Mouse (Mus musculus): ENCODE measurements around the gene Zcwpw1.
"Not testable (repeated sequence)": the region's sequence is repeated elsewhere in the genome, so short reads cannot be mapped to it uniquely, and the experiment has no call there.

Gene Zcwpw1

DNA sequence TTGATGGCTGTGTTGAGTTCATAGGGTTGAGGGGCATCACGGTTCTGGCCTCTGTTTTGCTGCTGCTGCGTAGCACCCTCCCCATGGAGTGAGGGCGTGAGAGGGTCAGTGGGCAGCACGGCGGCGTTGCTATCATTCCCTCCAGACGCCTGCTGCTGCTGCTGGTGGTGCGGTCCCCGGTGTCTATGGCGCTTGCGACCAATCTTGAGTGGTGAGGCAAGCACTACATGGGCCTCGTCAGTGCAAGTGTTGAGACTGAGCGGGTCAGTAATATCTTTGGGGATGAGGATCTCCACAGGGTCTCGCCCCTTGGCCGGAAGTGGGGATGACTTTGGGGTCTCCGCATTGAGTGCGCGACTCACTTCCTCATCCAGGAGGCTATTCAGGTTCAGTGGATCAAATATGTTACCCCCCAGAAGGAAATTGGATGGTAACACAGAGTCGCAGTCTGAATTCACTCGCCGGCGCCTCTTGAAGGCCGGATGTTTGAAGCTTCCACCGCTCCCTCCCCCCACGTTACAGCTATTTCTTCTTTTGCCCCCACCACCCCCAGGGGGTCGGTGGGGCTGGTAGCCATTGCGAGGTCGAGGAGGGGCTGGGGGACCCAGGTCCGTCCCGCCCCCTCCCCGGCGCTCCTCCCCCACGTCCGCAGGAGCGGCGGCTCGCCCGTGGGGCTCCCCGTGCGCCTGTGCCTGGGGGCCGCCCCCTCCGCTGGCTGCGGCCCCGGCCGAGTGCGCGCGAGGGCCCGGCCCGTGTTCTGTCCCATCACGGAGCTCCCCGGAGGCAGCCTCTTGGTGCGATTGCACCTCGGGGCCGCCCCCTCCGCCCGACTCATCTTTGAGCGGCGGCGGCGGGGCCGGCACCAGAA, 2.2 kb upstream of the Zcwpw1 start:
- peak; percentile 63 for DNase-seq

GRCm38 (mm10) chr5:137786109-137786942, 1.3 kb upstream of the Zcwpw1 start:
- peak; percentile 100 for DNase-seq

DNA sequence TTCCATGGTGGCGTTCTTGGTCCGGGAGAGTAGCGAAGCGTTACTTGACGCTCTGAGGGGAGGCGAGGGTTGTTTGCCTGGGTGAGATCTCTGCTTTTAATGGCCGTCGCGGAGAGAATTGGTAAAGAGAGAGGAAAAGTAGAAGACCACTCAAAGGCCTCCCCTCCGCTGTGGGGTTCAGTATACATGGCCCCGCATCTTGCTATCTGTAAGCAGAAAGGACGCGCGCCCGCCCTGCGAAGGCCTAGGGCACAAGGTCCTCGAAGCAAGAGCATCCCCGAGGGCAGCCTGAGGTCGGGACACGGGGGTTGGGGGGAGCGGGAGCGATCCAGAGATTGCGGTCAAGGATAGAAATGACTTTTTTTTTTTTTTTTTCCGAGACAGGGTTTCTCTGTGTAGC, 573 bp downstream of the Zcwpw1 start:
- DNase-seq, result peak; percentile 11

GRCm38 (mm10) chr5:137788946-137789531, 1.4 kb downstream of the Zcwpw1 start:
- no peak for DNase-seq

- DNase-seq, result no peak
Measured at GRCm38 (mm10) chr5:137791553-137791952, 4.0 kb downstream of the Zcwpw1 start.

GRCm38 (mm10) chr5:137796606-137797005, 9.0 kb downstream of the Zcwpw1 start:
- no peak for DNase-seq

- no peak for DNase-seq
Measured at GRCm38 (mm10) chr5:137800917-137801316, 13.3 kb downstream of the Zcwpw1 start.

GRCm38 (mm10) chr5:137806158-137806557, 18.6 kb downstream of the Zcwpw1 start:
- no peak for DNase-seq

DNA sequence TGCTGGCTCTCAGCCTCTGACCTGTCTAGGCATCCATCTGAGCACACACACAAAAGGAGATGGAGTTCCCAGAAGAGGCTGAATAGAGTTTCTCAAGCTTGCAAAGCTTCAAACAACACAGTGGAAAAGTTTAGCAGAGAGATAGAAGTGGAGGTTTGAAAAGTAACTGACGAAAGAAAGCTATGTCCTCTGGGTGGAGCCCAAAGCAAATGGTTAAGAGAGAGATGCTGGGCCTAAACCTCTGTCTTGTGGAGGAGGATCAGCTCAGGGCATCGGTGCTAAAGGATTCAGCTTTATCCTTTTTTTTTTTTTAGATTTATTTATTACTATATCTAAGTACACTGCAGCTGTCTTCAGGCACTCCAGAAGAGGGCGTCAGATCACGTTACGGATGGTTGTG, 20.7 kb downstream of the Zcwpw1 start:
- DNase-seq, result no peak

DNA sequence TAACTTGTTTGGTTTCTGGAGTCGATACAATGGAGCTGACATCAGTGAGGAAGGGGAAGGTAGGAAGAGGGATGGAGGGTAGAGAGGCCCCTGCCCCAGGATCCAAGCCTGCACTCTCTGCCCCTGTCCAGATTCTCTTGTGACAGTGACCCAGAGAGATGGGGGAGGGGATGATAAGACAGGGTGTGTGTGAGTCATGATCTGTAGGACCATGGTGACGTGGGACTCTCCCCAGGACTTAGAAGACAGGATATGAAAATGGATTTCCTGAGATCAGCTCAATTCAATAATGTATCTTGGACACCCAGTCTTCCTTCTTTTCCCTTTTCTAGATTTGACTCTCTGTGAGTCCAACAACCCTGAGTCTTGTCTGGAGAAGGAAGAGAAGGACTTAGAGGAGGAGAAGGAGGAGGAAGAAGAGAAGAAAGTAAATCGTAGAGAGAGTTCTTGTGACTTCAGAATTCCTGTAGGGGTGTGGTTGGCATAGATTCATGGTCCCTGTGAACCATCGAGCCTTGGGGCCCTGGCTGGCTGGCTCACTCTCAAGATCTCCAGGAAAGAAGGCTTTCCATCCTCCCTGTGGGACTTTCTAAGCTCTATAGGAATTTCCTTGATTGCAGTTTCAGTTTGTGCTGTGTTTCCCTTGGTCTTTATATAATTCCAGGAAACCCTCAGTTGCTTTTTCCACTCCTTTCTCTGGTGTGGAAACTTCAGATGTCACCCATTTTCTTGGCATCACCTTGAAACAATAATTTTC, 30.0 kb downstream of the Zcwpw1 start:
- no peak for DNase-seq

DNA sequence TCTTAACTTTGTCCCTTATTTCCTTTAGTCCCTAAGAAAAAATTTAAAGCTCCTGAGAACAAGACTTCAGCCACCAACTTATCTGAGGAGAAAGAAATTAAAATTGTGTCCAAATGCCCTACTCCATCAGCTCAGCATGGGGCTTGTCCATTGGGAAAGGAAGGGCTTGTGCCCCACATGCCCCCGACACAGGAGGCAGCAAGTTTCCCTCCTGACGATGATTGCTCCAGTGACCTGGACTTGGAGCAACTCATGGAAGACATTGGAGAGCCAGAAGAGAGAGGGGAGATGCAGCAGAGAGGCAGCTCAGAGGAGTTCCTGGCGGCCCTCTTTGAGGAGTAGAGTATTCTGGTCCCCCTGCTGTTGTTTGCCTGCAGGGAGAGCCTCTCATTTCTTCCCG, 34.5 kb downstream of the Zcwpw1 start:
- DNase-seq, result no peak

- DNase-seq, result no peak
Measured at GRCm38 (mm10) chr5:137822602-137823001, 35.0 kb downstream of the Zcwpw1 start.

GRCm38 (mm10) chr5:137823455-137824045, 36.0 kb downstream of the Zcwpw1 start:
- DNase-seq, result no peak

DNA sequence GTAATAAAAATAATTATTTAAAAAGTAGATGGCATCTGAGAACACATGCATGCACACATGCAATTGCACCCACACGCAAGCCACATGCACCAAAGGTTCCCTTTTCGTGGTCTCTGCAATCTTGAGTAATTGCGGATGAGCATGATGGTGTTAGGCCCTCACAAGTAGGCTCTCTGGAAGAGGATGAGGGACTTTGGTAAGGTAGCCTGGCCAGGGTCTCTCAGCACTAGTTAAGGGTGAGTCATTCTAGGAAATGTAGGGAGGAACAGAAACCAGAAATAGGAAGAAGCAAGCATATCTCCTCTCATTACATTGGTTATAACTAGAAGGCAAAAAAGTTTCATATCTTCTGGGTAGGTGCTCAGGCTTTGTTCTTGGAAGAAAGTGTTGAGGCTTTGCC, 37.4 kb downstream of the Zcwpw1 start:
- DNase-seq, result no peak

DNA sequence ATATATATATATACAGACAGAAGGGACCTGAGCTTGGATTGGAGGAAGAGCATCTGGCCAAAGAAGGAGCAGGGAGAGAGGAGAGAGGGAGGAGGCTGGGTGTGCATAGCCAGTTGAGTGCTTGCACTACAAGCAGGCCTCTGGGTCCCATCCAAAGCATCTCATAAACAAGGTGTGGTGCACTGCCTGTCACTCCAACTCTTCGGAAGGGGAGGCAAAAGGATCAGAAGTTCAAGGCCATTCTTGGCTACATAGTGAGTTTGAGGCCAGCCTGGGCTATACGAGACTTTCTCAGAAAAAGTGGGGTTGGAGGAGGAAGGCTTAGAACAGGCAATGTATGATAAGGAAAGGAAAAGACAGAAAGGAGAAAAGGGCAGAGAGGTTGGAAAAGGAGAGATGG, 38.4 kb downstream of the Zcwpw1 start:
- no peak for DNase-seq

- DNase-seq, result no peak
Measured at GRCm38 (mm10) chr5:137826421-137826820, 38.8 kb downstream of the Zcwpw1 start.

- DNase-seq, result no peak
Measured at GRCm38 (mm10) chr5:137828694-137829093, 41.1 kb downstream of the Zcwpw1 start.

DNA sequence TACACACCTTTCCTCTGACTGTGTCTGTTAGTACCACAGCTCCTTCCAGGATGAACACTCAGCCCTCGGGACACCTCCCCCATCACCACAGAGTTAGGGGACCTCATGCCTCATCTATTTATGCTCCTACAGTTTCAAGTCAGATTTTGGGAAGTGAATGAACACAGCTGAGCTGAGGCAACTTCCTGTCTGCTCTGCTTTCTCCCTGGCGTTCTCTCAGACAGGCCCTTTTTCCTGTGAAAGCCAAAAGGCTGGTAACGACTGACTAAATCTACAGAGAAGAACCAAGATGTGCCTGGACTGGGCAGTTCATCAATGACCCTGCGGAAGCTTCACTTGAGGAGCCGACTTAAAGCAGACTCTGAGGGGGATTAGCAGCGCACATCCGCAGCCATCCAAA, 42.6 kb downstream of the Zcwpw1 start:
- DNase-seq, result no peak

DNA sequence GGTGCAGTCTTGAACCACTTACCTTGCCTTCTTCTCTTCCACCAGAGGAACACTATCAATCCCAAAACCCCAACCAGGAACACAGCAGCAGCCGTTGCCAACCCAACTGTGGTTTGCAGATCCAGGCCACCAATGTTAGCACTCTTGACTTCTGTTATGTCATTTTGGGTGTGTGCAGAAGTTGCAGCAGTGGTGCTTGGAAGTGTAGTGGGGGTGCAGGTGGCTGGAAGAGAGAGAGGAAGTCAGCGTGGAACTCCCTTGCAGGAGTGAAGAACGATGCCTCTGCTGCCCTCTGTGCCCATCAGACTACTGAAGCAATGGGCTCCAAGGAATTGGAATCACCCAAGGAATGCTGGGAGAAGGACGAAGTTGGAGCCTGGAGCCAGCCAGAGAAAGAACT, 43.5 kb downstream of the Zcwpw1 start:
- no peak for DNase-seq

- DNase-seq, result no peak
Measured at GRCm38 (mm10) chr5:137831506-137831905, 43.9 kb downstream of the Zcwpw1 start.

GRCm38 (mm10) chr5:137833500-137833899, 45.9 kb downstream of the Zcwpw1 start:
- no peak for DNase-seq

GRCm38 (mm10) chr5:137835966-137836520, 48.4 kb downstream of the Zcwpw1 start, which contains the start of gene Pilra:
Gene Pilra (minus strand): TSS chr5:137836281.
- DNase-seq, result not testable (repeated sequence)

Measured in embryo, embryonic 11 days (tissue).